Mouse (Mus musculus): ENCODE results near the gene Asic1. TPM values are rescaled to one million over a fixed set of nuclear protein-coding genes. Genes with fewer than 3 reads are reported as not detected.
"Not testable (repeated sequence)": the region's sequence is repeated elsewhere in the genome, so short reads cannot be mapped to it uniquely, and the experiment has no call there.

The Asic1 gene
- polyA plus RNA-seq, 1 experiment from 2014 or later: 5.2 TPM

DNA sequence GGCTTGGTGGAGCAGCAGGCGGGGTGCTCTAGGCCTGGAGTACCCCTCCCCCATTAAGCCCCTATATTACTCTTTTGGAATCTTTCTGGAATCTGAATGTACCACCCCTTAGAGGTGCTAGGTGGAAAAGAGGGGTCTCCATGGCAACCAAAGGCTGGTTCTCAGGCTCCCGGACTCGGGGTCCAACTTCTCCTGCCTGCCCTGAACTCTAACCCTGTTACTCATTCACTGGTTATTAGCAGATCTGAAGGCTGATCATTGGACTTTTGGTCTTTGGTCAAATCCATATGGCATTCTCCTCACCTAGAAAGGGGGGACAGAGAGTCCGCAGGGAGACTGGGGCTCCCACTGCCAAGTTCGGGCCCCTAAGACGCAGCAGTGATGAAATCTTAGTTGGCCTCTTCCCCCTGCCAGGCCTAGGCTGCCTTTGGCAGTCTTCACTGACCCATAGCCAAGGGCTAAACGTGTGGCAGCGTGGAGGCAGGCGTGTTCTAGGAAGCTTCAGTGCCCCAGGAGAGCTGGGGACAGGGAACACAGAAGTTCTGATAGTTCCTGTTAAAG is 48.4 kb downstream of the Asic1 start:
- no peak overlapping the region for H3K27ac ChIP-seq
- no peak overlapping the region for H3K4me3 ChIP-seq
- peaks cover 46% of the 10 kb centered on the region for H3K4me1 ChIP-seq
- H3K9me3 ChIP-seq: no peaks in the 10 kb centered on the region
- 92% methylated on average over 9 of the region's 9 CpGs for WGBS
- DNase-seq (ENCODE audit: low spot score): no peak
- peaks cover 59% of the 10 kb centered on the region for H3K36me3 ChIP-seq
- H3K27me3 ChIP-seq (ENCODE audit: insufficient read depth, poor library complexity, severe bottlenecking): 0 out of 2 replicates have a peak, but pooled peaks cover 7% of the 10 kb centered on the region

DNA sequence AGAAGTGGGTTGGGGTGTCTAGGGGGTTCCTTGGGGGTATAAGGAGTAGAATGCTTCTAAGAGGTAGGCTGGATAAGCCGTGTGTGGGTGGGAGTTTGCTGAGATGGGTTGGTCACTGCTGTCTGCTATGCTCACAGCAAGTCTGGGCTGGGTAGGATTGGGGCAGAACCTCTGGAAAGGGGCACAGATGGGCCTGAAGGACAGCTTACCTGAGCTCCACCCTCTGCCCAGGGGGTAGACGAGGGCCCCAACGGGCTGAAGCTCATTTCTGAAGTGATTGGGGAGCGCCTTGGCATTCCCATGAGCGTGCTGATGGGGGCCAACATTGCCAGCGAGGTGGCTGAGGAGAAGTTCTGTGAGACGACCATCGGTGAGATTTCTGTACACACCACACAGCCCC is 49.7 kb downstream of the Asic1 start:
- WGBS: 70% methylated on average over 8 of the region's 8 CpGs
- Histone ChIP-seq H3K9me3 (no peaks in the 10 kb centered on the region), H3K36me3 (peaks cover 49% of the 10 kb centered on the region), H3K4me1 (peaks cover 50% of the 10 kb centered on the region), H3K27me3 (ENCODE audit: insufficient read depth, poor library complexity, severe bottlenecking) (0 out of 2 replicates have a peak, but pooled peaks cover 7% of the 10 kb centered on the region), H3K27ac (no peak overlapping the region), H3K4me3 (no peak overlapping the region)
- DNase-seq (ENCODE audit: low spot score): no peak

DNA sequence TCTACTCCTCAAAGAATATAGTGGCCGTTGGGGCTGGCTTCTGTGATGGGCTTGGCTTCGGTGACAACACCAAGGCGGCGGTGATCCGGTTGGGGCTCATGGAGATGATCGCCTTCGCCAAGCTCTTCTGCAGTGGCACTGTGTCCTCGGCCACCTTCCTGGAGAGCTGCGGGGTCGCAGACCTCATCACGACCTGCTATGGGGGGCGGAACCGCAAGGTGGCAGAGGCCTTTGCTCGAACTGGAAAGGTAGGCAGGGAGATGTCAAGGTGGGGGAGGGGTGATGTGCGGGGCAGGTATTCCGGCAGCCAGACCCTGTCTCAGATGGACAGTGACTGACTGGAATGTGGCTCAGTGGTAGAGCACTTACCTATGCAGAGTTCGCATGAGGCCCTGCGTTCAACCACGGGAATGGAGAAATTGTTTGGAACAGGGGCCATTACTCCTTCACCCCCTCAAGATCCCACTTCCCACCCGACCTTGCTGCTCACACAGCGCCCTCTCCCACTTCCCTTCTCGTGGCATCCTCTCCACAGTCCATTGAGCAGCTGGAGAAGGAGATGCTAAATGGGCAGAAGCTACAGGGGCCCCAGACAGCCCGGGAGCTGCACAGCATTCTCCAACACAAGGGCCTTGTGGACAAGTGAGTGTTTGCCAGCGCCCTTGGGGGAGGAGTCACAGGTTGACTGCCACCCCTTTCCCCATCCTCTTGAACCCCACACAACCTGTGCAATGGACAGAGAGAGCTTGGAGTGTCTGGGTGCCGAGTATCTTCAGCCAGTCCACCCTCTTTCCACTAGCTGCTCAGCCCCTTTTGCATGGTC is 52.0 kb downstream of the Asic1 start:
- H3K4me1 ChIP-seq: peaks cover 50% of the 10 kb centered on the region
- no peak overlapping the region for H3K4me3 ChIP-seq
- H3K27me3 ChIP-seq (ENCODE audit: insufficient read depth, poor library complexity, severe bottlenecking): 0 out of 2 replicates have a peak, but pooled peaks cover 7% of the 10 kb centered on the region
- no peak for DNase-seq (ENCODE audit: low spot score)
- H3K36me3 ChIP-seq: peaks cover 39% of the 10 kb centered on the region
- 0 out of 2 replicates have a peak overlapping the region, but pooled peaks have one; percentile 19 for H3K27ac ChIP-seq
- WGBS: 77% methylated on average over 25 of the region's 25 CpGs
- H3K9me3 ChIP-seq: no peaks in the 10 kb centered on the region

DNA sequence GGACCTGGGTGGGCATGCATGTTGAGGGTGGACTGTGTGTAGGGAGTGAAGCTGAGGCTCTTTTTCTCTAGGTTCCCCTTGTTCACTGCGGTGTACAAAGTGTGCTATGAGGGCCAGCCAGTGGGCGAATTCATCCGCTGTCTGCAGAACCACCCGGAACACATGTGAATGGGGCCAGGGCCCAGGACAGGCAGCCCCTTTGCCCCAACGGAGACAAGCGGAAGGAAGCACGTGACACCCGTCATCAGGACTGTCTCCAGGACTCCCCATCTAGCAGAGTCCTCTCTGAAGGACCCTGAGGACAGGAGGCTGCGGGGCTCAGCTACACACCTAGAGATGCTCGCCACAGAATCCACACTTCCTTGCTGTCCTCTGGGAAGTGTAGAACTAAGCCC is 52.9 kb downstream of the Asic1 start:
- DNase-seq (ENCODE audit: low spot score): no peak
- 47% methylated on average over 10 of the region's 10 CpGs for WGBS
- Histone ChIP-seq H3K4me1 (peaks cover 43% of the 10 kb centered on the region), H3K4me3 (peak overlapping the region; percentile 91), H3K27ac (peak overlapping the region; percentile 97), H3K27me3 (ENCODE audit: insufficient read depth, poor library complexity, severe bottlenecking) (no peaks in the 10 kb centered on the region), H3K9me3 (no peaks in the 10 kb centered on the region), H3K36me3 (peaks cover 41% of the 10 kb centered on the region)

DNA sequence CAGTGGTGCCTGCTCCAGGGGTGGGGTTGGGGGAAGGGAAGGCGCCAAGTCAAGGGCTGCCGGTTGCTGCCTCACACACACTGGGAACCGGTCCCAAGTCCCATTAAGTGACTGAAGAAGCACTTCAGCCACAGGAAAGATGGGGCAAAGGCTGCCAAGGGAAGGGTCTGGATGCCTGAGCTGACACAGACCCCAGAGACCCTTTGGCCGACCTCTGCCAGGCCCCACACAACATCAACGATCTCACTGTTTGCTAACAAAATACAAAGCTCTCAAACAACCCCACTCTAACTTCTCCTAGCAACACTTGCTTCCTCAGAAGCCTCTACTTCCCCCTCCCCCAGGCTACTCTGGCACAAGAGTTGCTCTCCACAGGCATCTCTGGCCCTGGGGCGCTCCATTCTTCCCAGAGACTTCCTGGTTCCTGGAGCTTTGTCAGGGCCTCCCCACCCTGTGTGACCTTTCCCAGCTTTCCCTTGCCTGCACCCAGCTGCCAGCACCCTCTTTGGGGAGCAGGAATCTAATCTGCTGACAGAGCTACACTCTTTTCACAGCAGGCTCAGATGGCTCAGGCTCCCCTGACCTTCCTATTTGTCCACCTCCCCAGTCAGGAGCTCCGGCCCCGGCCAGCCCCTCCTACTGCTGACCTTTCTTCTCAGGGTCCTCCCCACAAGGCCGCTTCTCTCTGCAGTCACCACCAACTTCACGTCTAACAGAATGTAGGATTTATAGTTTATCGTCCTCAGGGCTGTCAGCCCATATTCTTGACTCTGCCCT is 53.5 kb downstream of the Asic1 start:
- DNase-seq (ENCODE audit: low spot score): no peak
- 14% methylated on average over 11 of the region's 11 CpGs for WGBS
- Histone ChIP-seq H3K9me3 (no peaks in the 10 kb centered on the region), H3K4me1 (peaks cover 43% of the 10 kb centered on the region), H3K27ac (peak overlapping the region; percentile 97), H3K4me3 (peak overlapping the region; percentile 91), H3K27me3 (ENCODE audit: insufficient read depth, poor library complexity, severe bottlenecking) (no peaks in the 10 kb centered on the region), H3K36me3 (peaks cover 41% of the 10 kb centered on the region)

DNA sequence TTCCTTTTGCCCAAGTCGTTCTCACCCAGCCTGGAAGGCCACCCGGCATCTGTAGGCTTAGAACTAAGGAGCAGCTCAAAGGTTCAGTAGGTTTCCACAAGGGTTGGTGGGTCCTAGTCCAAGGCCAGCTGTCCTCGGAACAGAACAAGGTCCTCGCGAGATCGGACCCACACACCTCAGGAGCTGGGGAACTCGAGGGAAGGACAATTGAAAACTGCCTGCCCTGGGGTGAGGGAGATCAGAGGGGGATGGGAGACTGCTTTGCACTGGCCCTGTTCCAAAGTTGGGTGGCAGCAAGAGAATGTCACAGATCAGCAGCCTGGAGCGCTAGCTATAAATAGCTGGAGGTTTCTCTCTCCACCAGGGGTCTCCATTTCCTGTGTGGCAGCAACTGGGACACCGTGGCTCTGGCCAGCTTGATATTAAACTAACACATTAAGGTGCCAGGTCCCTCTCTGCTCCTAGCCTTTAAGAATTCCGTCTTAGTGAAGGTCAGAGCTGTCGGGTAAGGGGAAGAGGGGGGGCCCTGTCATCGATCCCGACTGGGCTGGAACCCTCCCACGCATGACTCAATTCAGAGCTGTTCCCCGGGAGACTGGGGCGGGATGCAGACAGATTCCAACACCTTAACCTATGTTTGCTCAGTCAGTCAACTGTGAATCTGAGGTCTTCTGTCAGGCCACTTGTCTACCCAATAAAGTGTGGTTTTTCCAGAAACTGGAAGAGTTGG is 54.3 kb downstream of the Asic1 start:
- Histone ChIP-seq H3K4me1 (peaks cover 43% of the 10 kb centered on the region), H3K9me3 (no peaks in the 10 kb centered on the region), H3K36me3 (peaks cover 43% of the 10 kb centered on the region), H3K27ac (peak overlapping the region; percentile 97), H3K4me3 (peak overlapping the region; percentile 91), H3K27me3 (ENCODE audit: insufficient read depth, poor library complexity, severe bottlenecking) (no peaks in the 10 kb centered on the region)
- DNase-seq (ENCODE audit: low spot score): peak; percentile 92
- 7% methylated on average over 16 of the region's 16 CpGs for WGBS

DNA sequence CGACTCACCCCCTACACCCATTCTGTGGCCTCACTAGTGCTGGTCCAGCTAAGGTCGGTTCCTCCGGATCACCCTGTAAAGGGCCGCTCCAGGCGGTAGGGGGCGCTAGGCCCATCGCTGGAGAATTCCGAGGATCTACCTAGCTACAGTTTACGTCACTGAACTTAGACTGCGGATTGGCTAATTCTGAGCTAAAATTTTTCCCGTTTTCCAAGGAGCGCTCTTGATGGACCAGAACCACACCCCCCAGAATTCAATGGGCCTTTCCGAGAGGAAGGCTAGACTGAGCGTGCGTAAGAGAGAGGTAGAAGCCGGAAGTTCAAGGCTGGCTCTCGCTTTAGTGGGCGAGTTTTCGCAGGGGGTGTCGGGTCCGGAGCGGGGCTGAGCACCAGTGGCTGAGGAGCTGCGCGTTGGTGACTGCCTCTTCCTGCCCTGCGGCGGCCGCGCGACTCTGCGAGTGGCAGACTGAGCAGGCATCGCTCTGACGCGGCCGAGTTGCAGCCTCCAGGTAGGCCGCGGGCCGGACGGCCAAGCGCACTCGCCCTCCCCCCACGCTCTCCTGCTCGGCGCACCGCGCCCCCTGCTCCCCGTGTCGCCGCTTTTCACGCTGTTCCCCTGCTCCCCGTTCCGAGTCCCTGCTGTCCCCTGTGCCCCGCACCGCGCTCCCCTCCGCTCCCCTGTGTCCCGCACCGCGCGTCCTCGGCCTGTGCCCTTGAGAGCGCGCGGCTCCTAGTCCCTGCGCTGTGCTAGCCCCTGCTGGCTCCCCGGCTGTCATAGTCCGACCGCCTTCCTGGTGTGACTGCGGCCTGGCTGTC is 55.4 kb downstream of the Asic1 start, which contains the start of gene Cox14:
Gene Cox14 (plus strand): TSS at position 278 of the 815 bp plus-strand sequence.
- no peaks in the 10 kb centered on the region for H3K27me3 ChIP-seq (ENCODE audit: insufficient read depth, poor library complexity, severe bottlenecking)
- H3K9me3 ChIP-seq: no peaks in the 10 kb centered on the region
- under 1% methylated on average over 68 of the region's 68 CpGs for WGBS
- H3K4me1 ChIP-seq: peaks cover 43% of the 10 kb centered on the region
- peaks cover 37% of the 10 kb centered on the region for H3K36me3 ChIP-seq
- peak within 1 kb of the TSS; percentile 91 for H3K4me3 ChIP-seq
- H3K27ac ChIP-seq: peak within 1 kb of the TSS; percentile 97
- peak; percentile 98 for DNase-seq (ENCODE audit: low spot score)

DNA sequence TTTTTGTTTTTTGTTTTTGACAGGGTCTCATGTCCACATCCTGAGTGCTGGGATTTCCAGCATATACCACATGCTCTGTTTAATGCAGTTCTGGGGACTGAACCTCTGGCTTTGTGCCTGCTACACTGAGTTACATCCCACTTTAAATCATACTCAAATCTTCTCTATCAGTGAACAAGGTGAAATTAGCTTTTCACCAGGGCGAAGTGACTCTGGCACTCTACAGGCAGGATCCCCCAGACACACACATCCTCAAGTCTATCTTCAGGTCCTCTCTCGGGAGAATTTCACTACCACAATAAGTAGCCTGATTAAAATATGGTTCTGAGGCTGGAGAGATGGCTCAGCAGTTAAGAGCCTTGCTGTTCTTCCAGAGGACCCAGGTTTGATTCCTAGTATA is 56.4 kb downstream of the Asic1 start:
- Histone ChIP-seq H3K36me3 (peaks cover 32% of the 10 kb centered on the region), H3K27ac (peak overlapping the region; percentile 97; the same call in 1 of the 2 replicates), H3K4me1 (peaks cover 43% of the 10 kb centered on the region), H3K9me3 (no peaks in the 10 kb centered on the region), H3K27me3 (ENCODE audit: insufficient read depth, poor library complexity, severe bottlenecking) (no peaks in the 10 kb centered on the region), H3K4me3 (peak overlapping the region; percentile 91)
- no peak for DNase-seq (ENCODE audit: low spot score)
- WGBS: 64% methylated on average over 2 of the region's 2 CpGs

DNA sequence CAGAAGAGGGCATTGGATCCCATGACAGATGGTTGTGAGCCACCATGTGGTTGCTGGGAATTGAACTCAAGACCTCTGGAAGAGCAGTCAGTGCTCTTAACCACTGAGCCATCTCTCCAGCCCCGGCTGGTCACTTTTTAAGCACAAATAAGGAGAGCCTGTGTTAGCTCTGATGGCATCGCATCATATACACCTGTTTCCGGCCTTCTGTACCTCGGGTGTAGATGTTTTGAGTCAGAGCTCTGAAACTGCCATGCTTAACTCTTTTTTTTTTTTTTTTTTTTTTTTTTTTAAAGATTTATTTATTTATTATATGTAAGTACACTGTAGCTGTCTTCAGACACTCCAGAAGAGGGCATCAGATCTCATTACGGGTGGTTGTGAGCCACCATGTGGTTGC is 56.9 kb downstream of the Asic1 start:
- not testable (repeated sequence) for H3K9me3 ChIP-seq; H3K27ac ChIP-seq; DNase-seq (ENCODE audit: low spot score); H3K27me3 ChIP-seq (ENCODE audit: insufficient read depth, poor library complexity, severe bottlenecking); H3K4me3 ChIP-seq
- Histone ChIP-seq H3K4me1 (peaks cover 39% of the 10 kb centered on the region), H3K36me3 (peaks cover 37% of the 10 kb centered on the region)
- 94% methylated on average over 5 of the region's 5 CpGs for WGBS

DNA sequence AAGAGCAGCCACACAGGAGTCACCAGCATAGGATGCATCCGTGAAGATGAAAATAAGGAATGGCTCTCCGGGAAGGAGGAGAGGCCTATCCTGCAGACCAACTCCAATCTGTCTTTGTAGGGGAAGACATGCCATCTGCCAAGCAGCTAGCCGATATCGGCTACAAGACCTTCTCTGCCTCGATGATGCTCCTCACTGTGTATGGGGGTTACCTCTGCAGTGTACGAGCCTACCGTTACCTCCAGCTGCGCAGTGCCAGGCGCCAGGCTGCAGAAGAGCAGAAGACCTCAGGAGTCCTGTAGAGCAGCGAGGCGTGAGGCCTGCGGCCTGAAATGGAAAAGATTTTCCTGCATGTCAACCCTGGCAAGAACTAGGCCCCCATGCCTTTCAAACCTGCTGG is 57.4 kb downstream of the Asic1 start:
- no peak overlapping the region for H3K27ac ChIP-seq
- H3K27me3 ChIP-seq (ENCODE audit: insufficient read depth, poor library complexity, severe bottlenecking): no peaks in the 10 kb centered on the region
- H3K36me3 ChIP-seq: peaks cover 36% of the 10 kb centered on the region
- H3K4me3 ChIP-seq: no peak overlapping the region
- no peaks in the 10 kb centered on the region for H3K9me3 ChIP-seq
- no peak for DNase-seq (ENCODE audit: low spot score)
- peaks cover 34% of the 10 kb centered on the region for H3K4me1 ChIP-seq
- WGBS: 97% methylated on average over 12 of the region's 12 CpGs

DNA sequence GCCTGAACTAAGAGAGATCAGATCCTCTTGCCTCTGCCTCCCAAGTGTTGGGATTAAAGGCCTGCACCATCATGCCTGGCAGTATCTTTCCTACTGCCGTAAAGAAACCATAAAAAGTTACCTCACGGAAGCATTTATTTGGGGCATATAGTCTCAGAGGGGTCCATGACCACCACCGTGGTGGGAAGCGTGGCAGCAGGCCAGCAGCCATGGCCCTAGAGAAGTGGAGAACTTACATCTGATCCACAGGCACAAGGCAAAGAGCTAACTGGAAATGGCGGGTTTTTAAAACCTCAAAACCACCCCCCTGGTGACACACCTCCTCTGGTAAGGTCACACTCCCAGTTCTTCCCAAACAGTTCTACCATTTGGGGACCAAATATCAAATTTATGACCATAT is 58.0 kb downstream of the Asic1 start:
- H3K27ac ChIP-seq: no peak overlapping the region
- no peak for DNase-seq (ENCODE audit: low spot score)
- H3K27me3 ChIP-seq (ENCODE audit: insufficient read depth, poor library complexity, severe bottlenecking): no peaks in the 10 kb centered on the region
- H3K36me3 ChIP-seq: peaks cover 42% of the 10 kb centered on the region
- 94% methylated on average over 5 of the region's 5 CpGs for WGBS
- no peak overlapping the region for H3K4me3 ChIP-seq
- no peaks in the 10 kb centered on the region for H3K9me3 ChIP-seq
- H3K4me1 ChIP-seq: peaks cover 28% of the 10 kb centered on the region
